Mouse (Mus musculus): ENCODE results near the gene Spaar.

The Spaar gene

GRCm38 (mm10) chr4:43729794-43730550 lies at the start of gene Spaar:
Gene Spaar, plus strand, starts transcription at chr4:43730034.
- no peak for DNase-seq

- DNase-seq, result no peak
Measured at GRCm38 (mm10) chr4:43690021-43690420, 39.8 kb upstream of the Spaar start.

GRCm38 (mm10) chr4:43691026-43691425 lies 38.8 kb upstream of the Spaar start:
- no peak for DNase-seq

GRCm38 (mm10) chr4:43693806-43694241 lies 36.0 kb upstream of the Spaar start:
- DNase-seq, result no peak

- no peak for DNase-seq
Measured at GRCm38 (mm10) chr4:43694439-43695248, 35.2 kb upstream of the Spaar start.

GRCm38 (mm10) chr4:43695249-43695671 lies 34.6 kb upstream of the Spaar start:
- DNase-seq, result no peak

- DNase-seq, result no peak
Measured at GRCm38 (mm10) chr4:43696561-43696960, 33.3 kb upstream of the Spaar start.

GRCm38 (mm10) chr4:43700707-43701106 lies 29.1 kb upstream of the Spaar start, which contains the start of gene Olfr70:
Gene Olfr70, minus strand, starts transcription at chr4:43700807.
- no peak for DNase-seq

- DNase-seq, result no peak
Measured at GRCm38 (mm10) chr4:43703439-43703838, 26.4 kb upstream of the Spaar start.

GRCm38 (mm10) chr4:43703851-43704250 lies 26.0 kb upstream of the Spaar start:
- DNase-seq, result no peak

GRCm38 (mm10) chr4:43705991-43706390 lies 23.8 kb upstream of the Spaar start:
- DNase-seq, result no peak

GRCm38 (mm10) chr4:43709869-43710268 lies 20.0 kb upstream of the Spaar start, which contains the start of gene Olfr71:
Gene Olfr71, minus strand, starts transcription at chr4:43710255.
- no peak for DNase-seq

- DNase-seq, result peak; percentile 50 to 64
Measured at GRCm38 (mm10) chr4:43711821-43712220, 18.0 kb upstream of the Spaar start.

GRCm38 (mm10) chr4:43713652-43714219 lies 16.1 kb upstream of the Spaar start:
- no peak for DNase-seq

GRCm38 (mm10) chr4:43720491-43721228 lies 9.2 kb upstream of the Spaar start:
- no peak for DNase-seq

- DNase-seq, result no peak
Measured at GRCm38 (mm10) chr4:43722191-43722590, 7.6 kb upstream of the Spaar start.

GRCm38 (mm10) chr4:43724764-43725163 lies 5.1 kb upstream of the Spaar start:
- DNase-seq, result no peak

- no peak for DNase-seq
Measured at GRCm38 (mm10) chr4:43726228-43726993, 3.4 kb upstream of the Spaar start.

GRCm38 (mm10) chr4:43726995-43727394 lies 2.8 kb upstream of the Spaar start, which contains the start of gene Hrct1:
Gene Hrct1, plus strand, starts transcription at chr4:43727188.
- no peak for DNase-seq

GRCm38 (mm10) chr4:43727718-43728575 lies 1.9 kb upstream of the Spaar start:
- DNase-seq, result no peak

GRCm38 (mm10) chr4:43728576-43728954 lies 1.3 kb upstream of the Spaar start:
- DNase-seq, result no peak
